Mouse (Mus musculus): ENCODE data around the gene Otud5.
A peak's percentile ranks its signal among the peaks of the same experiment; 100 is the strongest.
"Not testable (repeated sequence)": the region's sequence is repeated elsewhere in the genome, so short reads cannot be mapped to it uniquely, and the experiment has no call there.

Gene Otud5

GRCm38 (mm10) chrX:7883841-7884567, 42.8 kb downstream of the Otud5 start, which contains the start of gene Slc35a2:
Slc35a2 (plus strand) TSS chrX:7884028.
- peak; percentile 57 to 68 for DNase-seq

GRCm38 (mm10) chrX:7898211-7898610, 57.0 kb downstream of the Otud5 start:
- DNase-seq = peak; percentile 17 to 20

GRCm38 (mm10) chrX:7898880-7899874, 58.0 kb downstream of the Otud5 start, which contains the start of the genes Pqbp1 and Timm17b:
Pqbp1 (minus strand) TSS chrX:7899269.
Timm17b (plus strand) TSS chrX:7899357.
- peak; percentile 74 to 78 for DNase-seq

- no peak for DNase-seq
These were observed 63.3 kb downstream of the Otud5 start for GRCm38 (mm10) chrX:7904441-7904840.

- DNase-seq = no peak
These were observed 66.6 kb downstream of the Otud5 start, which contains the start of gene Gm10491 for GRCm38 (mm10) chrX:7907735-7908134. Gm10491 (minus strand) TSS chrX:7907835.

GRCm38 (mm10) chrX:7909242-7909641, 68.1 kb downstream of the Otud5 start, which contains the start of gene Gm10490:
Gm10490 (plus strand) TSS chrX:7909542.
- not testable (repeated sequence) for DNase-seq

- no peak for DNase-seq
These were observed 69.3 kb downstream of the Otud5 start for GRCm38 (mm10) chrX:7910473-7910872.

GRCm38 (mm10) chrX:7915669-7916068, 74.5 kb downstream of the Otud5 start:
- DNase-seq = peak; percentile 7 to 20

GRCm38 (mm10) chrX:7917960-7918359, 76.8 kb downstream of the Otud5 start:
- DNase-seq = not testable (repeated sequence)

GRCm38 (mm10) chrX:7919601-7920383, 78.6 kb downstream of the Otud5 start, which contains the start of gene Pcsk1n:
Pcsk1n (plus strand) TSS chrX:7919822.
- no peak for DNase-seq

- no peak for DNase-seq
These were observed 80.9 kb downstream of the Otud5 start for GRCm38 (mm10) chrX:7922032-7922431.

Measured in spleen, adult 18-20 months (tissue).